ENCODE assay signal across 8 mouse cellular contexts in the genomic region with DNA sequence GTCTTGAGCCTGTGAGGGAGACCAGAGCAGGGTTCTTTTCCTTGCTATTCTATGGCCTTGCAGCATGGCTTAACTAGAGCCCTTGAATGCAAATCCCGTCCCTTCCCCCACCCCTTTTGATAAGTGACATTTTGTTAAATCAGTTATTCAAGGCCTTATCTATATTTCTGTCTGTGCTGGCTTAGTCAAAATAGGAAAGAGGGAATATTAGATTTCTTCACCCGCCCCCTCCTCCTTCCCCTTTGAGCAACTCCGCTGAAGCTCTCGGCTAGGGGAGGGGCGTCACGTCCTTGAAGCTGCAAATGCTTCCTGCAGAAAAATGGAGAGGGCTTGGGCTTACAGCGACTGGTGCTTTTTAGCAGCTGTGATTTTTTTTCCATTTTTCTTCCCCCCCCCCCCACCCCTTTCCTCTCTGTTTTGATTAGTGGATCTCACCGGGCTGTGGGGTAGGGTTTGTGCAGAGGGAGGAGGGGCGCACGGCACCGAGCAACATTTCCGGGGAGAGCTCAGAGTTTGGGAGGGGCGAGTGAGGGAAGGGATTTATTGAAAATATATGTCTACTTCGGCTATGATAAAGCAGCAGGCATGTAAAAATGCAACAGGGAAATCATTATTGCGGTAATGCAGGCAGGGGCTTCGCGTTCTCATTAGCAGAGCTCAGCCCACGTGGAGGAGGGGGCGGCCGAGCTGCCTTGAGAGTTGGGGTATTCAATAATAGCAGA.
A peak's percentile ranks its signal among the peaks of the same experiment; 100 is the strongest.
DNase-seq lines count a peak whose midpoint lies in the region; ATAC-seq and TF ChIP-seq lines count a peak whose summit lies in the region.

No protein-coding gene starts in this region.

- peaks cover 54% of the 10 kb centered on the region for H3K4me1 ChIP-seq in kidney, embryonic 15.5 days
- peaks cover 12% of the 10 kb centered on the region for H3K4me1 ChIP-seq in forebrain, postnatal 0 days (ENCODE audit: insufficient read depth)
- H3K4me1 ChIP-seq in limb, embryonic 10.5 days = peaks cover 44% of the 10 kb centered on the region
- peaks cover 13% of the 10 kb centered on the region for H3K4me1 ChIP-seq in neural tube, embryonic 12.5 days

- peak overlapping the region; percentile 56 for H3K4me2 ChIP-seq in kidney, embryonic 15.5 days
- H3K4me2 ChIP-seq in forebrain, postnatal 0 days (ENCODE audit: low read depth) = peak overlapping the region; percentile 54
- H3K4me2 ChIP-seq in neural tube, embryonic 12.5 days (replicated peaks) = peak overlapping the region; percentile 47

- 24% methylated on average over 20 of the region's 20 CpGs for WGBS in kidney, embryonic 15.5 days
- WGBS in forebrain, postnatal 0 days = 19% methylated on average over 20 of the region's 20 CpGs
- WGBS in limb, embryonic 10.5 days = 52% methylated on average over 20 of the region's 20 CpGs
- 55% methylated on average over 20 of the region's 20 CpGs for WGBS in neural tube, embryonic 12.5 days

- no peak for TF ChIP-seq POLR2A in brain, embryonic 14.5 days (IDR thresholded peaks at IDR 0.05; ENCODE audit: borderline replicate concordance, extremely low read depth, insufficient read depth, insufficient read length, poor library complexity, severe bottlenecking)

- no peaks in the 10 kb centered on the region for H3K27me3 ChIP-seq in kidney, embryonic 15.5 days
- H3K27me3 ChIP-seq in forebrain, postnatal 0 days (ENCODE audit: insufficient read depth, low read length) = no peaks in the 10 kb centered on the region
- H3K27me3 ChIP-seq in limb, embryonic 10.5 days (ENCODE audit: low read depth, poor library complexity, severe bottlenecking) = no peaks in the 10 kb centered on the region
- no peaks in the 10 kb centered on the region for H3K27me3 ChIP-seq in neural tube, embryonic 12.5 days (replicated peaks)

- peak overlapping the region; percentile 31 for H3K4me3 ChIP-seq in kidney, embryonic 15.5 days (replicated peaks)
- H3K4me3 ChIP-seq in forebrain, postnatal 0 days (ENCODE audit: low read depth, low read length) = peak overlapping the region; percentile 37
- H3K4me3 ChIP-seq in limb, embryonic 10.5 days = peak overlapping the region; percentile 30
- 0 out of 2 replicates have a peak overlapping the region, but pooled peaks have one; percentile 19 for H3K4me3 ChIP-seq in neural tube, embryonic 12.5 days

- H3K36me3 ChIP-seq in kidney, embryonic 15.5 days = peaks cover 12% of the 10 kb centered on the region; the same call in 1 of the 2 replicates
- no peaks in the 10 kb centered on the region; the same call in 1 of the 2 replicates for H3K36me3 ChIP-seq in forebrain, postnatal 0 days (ENCODE audit: insufficient read depth)
- H3K36me3 ChIP-seq in limb, embryonic 10.5 days = peaks cover 48% of the 10 kb centered on the region
- H3K36me3 ChIP-seq in neural tube, embryonic 12.5 days = peaks cover 6% of the 10 kb centered on the region; the same call in 1 of the 2 replicates

- ATAC-seq in kidney, embryonic 15.5 days (replicated peaks; ENCODE audit: low FRiP score) = peak; percentile 54; the same call in 1 of the 2 replicates
- ATAC-seq in forebrain, postnatal 0 days = peak; percentile 89
- ATAC-seq in neural tube, embryonic 12.5 days (ENCODE audit: low FRiP score, low read depth) = no peak

- DNase-seq in kidney, adult 8-10 months = no peak
- peak; percentile 89 for DNase-seq in brain, embryonic 14.5 days (ENCODE audit: low read depth)
- DNase-seq in forebrain, postnatal 0 days = peak; percentile 76
- DNase-seq in limb, embryonic 10.5 days (ENCODE audit: low spot score) = no peak
- DNase-seq in urinary bladder, postnatal 10 days (ENCODE audit: low spot score) = no peak
- no peak for DNase-seq in urinary bladder, postnatal 14 days (ENCODE audit: low spot score)

- 0 out of 2 replicates have a peak overlapping the region, but pooled peaks have one; percentile 9 for H3K9ac ChIP-seq in kidney, embryonic 15.5 days
- H3K9ac ChIP-seq in forebrain, postnatal 0 days = peak overlapping the region; percentile 58
- H3K9ac ChIP-seq in neural tube, embryonic 12.5 days = 0 out of 2 replicates have a peak overlapping the region, but pooled peaks have one; percentile 35

- peak overlapping the region; percentile 69 for H3K27ac ChIP-seq in kidney, embryonic 15.5 days
- H3K27ac ChIP-seq in forebrain, postnatal 0 days (ENCODE audit: low read depth, low read length) = peak overlapping the region; percentile 86
- no peak overlapping the region for H3K27ac ChIP-seq in limb, embryonic 10.5 days
- H3K27ac ChIP-seq in neural tube, embryonic 12.5 days = 0 out of 2 replicates have a peak overlapping the region, but pooled peaks have one; percentile 32

- no peaks in the 10 kb centered on the region for H3K9me3 ChIP-seq in kidney, embryonic 15.5 days (replicated peaks)
- no peaks in the 10 kb centered on the region for H3K9me3 ChIP-seq in forebrain, postnatal 0 days (ENCODE audit: low read length)
- H3K9me3 ChIP-seq in limb, embryonic 10.5 days (replicated peaks) = no peaks in the 10 kb centered on the region
- no peaks in the 10 kb centered on the region for H3K9me3 ChIP-seq in neural tube, embryonic 12.5 days

- no peak for TF ChIP-seq CTCF in brain, embryonic 14.5 days (IDR thresholded peaks at IDR 0.05; ENCODE audit: borderline replicate concordance, extremely low read depth, insufficient read depth, insufficient read length)
- no peak for TF ChIP-seq CTCF in forebrain, postnatal 0 days (IDR thresholded peaks at IDR 0.05; ENCODE audit: low read depth)

Comparison
In these comparisons a context has a peak if more than half of its experiments do, and no peak if none do; other contexts are left out.
1. DNase-seq: peak in brain, embryonic 14.5 days (single experiment) and forebrain, postnatal 0 days (single experiment); none in kidney, adult 8-10 months (0 of 2), limb, embryonic 10.5 days (single experiment), urinary bladder, postnatal 10 days (single experiment) and urinary bladder, postnatal 14 days (single experiment).
2. Peak in every context shown above with its lines, with median percentiles within 50 percentile points of each other: H3K4me2 ChIP-seq, H3K4me3 ChIP-seq and H3K9ac ChIP-seq.